Mouse (Mus musculus): ENCODE measurements around the gene Flvcr2.
A peak's percentile ranks its signal among the peaks of the same experiment; 100 is the strongest.

GRCm38 (mm10) chr12:85837765-85838164 is 91.4 kb downstream of the Flvcr2 start:
- TF ChIP-seq CTCF (IDR thresholded peaks at IDR 0.05) (peak; percentile 42), EP300 (IDR thresholded peaks at IDR 0.05; ENCODE audit: insufficient read depth, low read depth, low read length) (no peak), POLR2A (IDR thresholded peaks at IDR 0.05; ENCODE audit: insufficient read depth, low read depth, low read length) (no peak)

All from heart, adult 2 months (tissue).